In genomic region chr10:24727478-24727877, GRCm38 (mm10) we compare ENCODE assay signal across 23 mouse cellular contexts. TPM values are rescaled to one million over a fixed set of nuclear protein-coding genes. Genes with fewer than 3 reads are reported as not detected.
DNase-seq lines count a peak whose midpoint lies in the region; ATAC-seq lines count a peak whose summit lies in the region.
"Had no signal": no experiment of that assay in that cellular context is flagged by ENCODE, and none has a peak within 500 bp of the region (broad histone marks: within the 10 kb centered on the region; RNA-seq: fewer than 3 reads in every experiment).

No protein-coding gene starts in this region.

- no peaks in the 10 kb centered on the region for H3K9me3 ChIP-seq in hindbrain, embryonic 11.5 days (ENCODE audit: control insufficient read depth, low read length)
- H3K9me3 ChIP-seq: embryonic facial prominence, embryonic 13.5 days; embryonic facial prominence, embryonic 15.5 days; forebrain, embryonic 10.5 days; forebrain, embryonic 12.5 days had no signal

- no peak overlapping the region for H3K4me2 ChIP-seq in hindbrain, embryonic 11.5 days (replicated peaks; ENCODE audit: low read depth, low read length)
- H3K4me2 ChIP-seq: embryonic facial prominence, embryonic 13.5 days; embryonic facial prominence, embryonic 15.5 days; forebrain, embryonic 12.5 days had no signal

- ATAC-seq in common myeloid progenitor, adult 5-6 weeks (replicated peaks; ENCODE audit: low read depth, poor library complexity, severe bottlenecking): peak; percentile 87
- ATAC-seq in megakaryocyte, adult 5-6 weeks (ENCODE audit: poor library complexity, severe bottlenecking): peak; percentile 49
- ATAC-seq in hindbrain, embryonic 11.5 days (ENCODE audit: low FRiP score): no peak
- no peak for ATAC-seq in CD4-positive, CD25-positive, alpha-beta regulatory T cell, adult 4 months
- ATAC-seq in cerebellum, adult (ENCODE audit: insufficient number of reproducible peaks, low FRiP score, low TSS enrichment): no peak
- ATAC-seq: forebrain, embryonic 14.5 days; forebrain, embryonic 16.5 days had no signal

- H3K27me3 ChIP-seq in hindbrain, embryonic 11.5 days (ENCODE audit: control insufficient read depth, insufficient read depth, low read length): no peaks in the 10 kb centered on the region
- H3K27me3 ChIP-seq: embryonic facial prominence, embryonic 13.5 days; embryonic facial prominence, embryonic 15.5 days; forebrain, embryonic 12.5 days had no signal

- H3K36me3 ChIP-seq in hindbrain, embryonic 11.5 days (ENCODE audit: control insufficient read depth, insufficient read depth, low read length): no peaks in the 10 kb centered on the region
- H3K36me3 ChIP-seq: embryonic facial prominence, embryonic 13.5 days; embryonic facial prominence, embryonic 15.5 days; forebrain, embryonic 10.5 days; forebrain, embryonic 12.5 days had no signal

- H3K4me3 ChIP-seq in hindbrain, embryonic 11.5 days (ENCODE audit: low read depth, low read length): no peak overlapping the region
- H3K4me3 ChIP-seq: embryonic facial prominence, embryonic 13.5 days; embryonic facial prominence, embryonic 15.5 days; erythroblast, embryonic 14.5 days; forebrain, embryonic 10.5 days; forebrain, embryonic 12.5 days had no signal

- 82% methylated on average over 4 of the region's 4 CpGs for whole genome bisulfite sequencing in hindbrain, embryonic 11.5 days

- H3K9ac ChIP-seq in hindbrain, embryonic 11.5 days (ENCODE audit: low read depth, low read length): no peak overlapping the region
- H3K9ac ChIP-seq: embryonic facial prominence, embryonic 13.5 days; embryonic facial prominence, embryonic 15.5 days; forebrain, embryonic 12.5 days had no signal

- H3K4me1 ChIP-seq in hindbrain, embryonic 11.5 days (replicated peaks; ENCODE audit: control insufficient read depth, insufficient read depth, low read length): no peaks in the 10 kb centered on the region
- H3K4me1 ChIP-seq: forebrain, embryonic 10.5 days; forebrain, embryonic 12.5 days had no signal

- no peak overlapping the region for H3K27ac ChIP-seq in hindbrain, embryonic 11.5 days (ENCODE audit: low read depth, low read length)
- H3K27ac ChIP-seq: embryonic facial prominence, embryonic 13.5 days; embryonic facial prominence, embryonic 15.5 days; forebrain, embryonic 10.5 days; forebrain, embryonic 12.5 days had no signal

- DNase-seq in A20 (ENCODE audit: low read depth, low spot score): peak; percentile 61
- no peak for DNase-seq in hindbrain, embryonic 11.5 days (ENCODE audit: low spot score)
- DNase-seq in frontal cortex, postnatal 36 days (ENCODE audit: low spot score in 2 of 2): no peak
- DNase-seq: adrenal gland, adult 2 months; adrenal gland, postnatal 10 days; adrenal gland, postnatal 25 days; cerebellum, adult 11-12 months; cerebellum, adult 2 months; cerebellum, adult 9-10 months; cerebellum, postnatal 10 days; cerebellum, postnatal 25 days; embryo, embryonic 11 days had no signal

RNA-seq across cellular contexts. Expression of gene Enpp1, which starts 15.5 kb away (rescaled TPM):
- total RNA-seq in common myeloid progenitor, adult 5-6 weeks (2017): 3.3 and 4.8 TPM in 2 replicates
- total RNA-seq in megakaryocyte, adult 5-6 weeks (2015): 0.64 and 0.83 TPM in 2 replicates
- total RNA-seq in megakaryocyte, adult 5-6 weeks (2017): 0.26 and 1.2 TPM in 2 replicates
- 0.66 and 1.2 TPM in 2 replicates for polyA plus RNA-seq in hindbrain, embryonic 11.5 days (2014; fragmentation: Nextera tagmentation; extraction: Ambion mirVana)
- polyA plus RNA-seq in CD4-positive, CD25-positive, alpha-beta regulatory T cell, adult 4 months (2017; shearing (Covaris generic)): 10 to 100 TPM in 1 of 2 experiments, 1 to 10 TPM in 1; 9.4 to 11.0 TPM
- polyA plus RNA-seq: erythroblast, embryonic 14.5 days had no signal

Comparison
In these comparisons a context has a peak if more than half of its experiments do, and no peak if none do; other contexts are left out.
1. ATAC-seq: peak in common myeloid progenitor, adult 5-6 weeks (single experiment) and megakaryocyte, adult 5-6 weeks (single experiment); none in hindbrain, embryonic 11.5 days (single experiment), CD4-positive, CD25-positive, alpha-beta regulatory T cell, adult 4 months (single experiment) and cerebellum, adult (single experiment).